Mouse (Mus musculus): ENCODE measurements at regions not wholly inside any gene's neighbourhood (a gene's known extent, or its start where the extent isn't known, plus 50 kb on each side); places are given as distances from the start of the nearest gene placed in this dataset.
"Not testable (repeated sequence)": the region's sequence is repeated elsewhere in the genome, so short reads cannot be mapped to it uniquely, and the experiment has no call there.

GRCm38 (mm10) chr13:25727504-25728095 is 457.3 kb upstream of the Nrsn1 start:
- no peak for DNase-seq (ENCODE audit: low spot score in 2 of 2)

- DNase-seq (ENCODE audit: low spot score in 2 of 2): no peak
Measured at GRCm38 (mm10) chr13:25722595-25723525, 452.6 kb upstream of the Nrsn1 start.

- DNase-seq (ENCODE audit: low spot score in 2 of 2): no peak
Measured at GRCm38 (mm10) chr13:25700965-25701364, 430.7 kb upstream of the Nrsn1 start.

GRCm38 (mm10) chr13:25695956-25696355 is 425.7 kb upstream of the Nrsn1 start:
- DNase-seq (ENCODE audit: low spot score in 2 of 2): no peak

- peak; percentile 31 to 49 for DNase-seq (ENCODE audit: low spot score in 2 of 2)
Measured at GRCm38 (mm10) chr13:25695017-25695604, 424.8 kb upstream of the Nrsn1 start.

GRCm38 (mm10) chr13:25678221-25678735 is 408.0 kb upstream of the Nrsn1 start:
- DNase-seq (ENCODE audit: low spot score in 2 of 2): peak; percentile 46 to 71

GRCm38 (mm10) chr13:25675208-25675607 is 404.9 kb upstream of the Nrsn1 start:
- no peak for DNase-seq (ENCODE audit: low spot score in 2 of 2)

DNA sequence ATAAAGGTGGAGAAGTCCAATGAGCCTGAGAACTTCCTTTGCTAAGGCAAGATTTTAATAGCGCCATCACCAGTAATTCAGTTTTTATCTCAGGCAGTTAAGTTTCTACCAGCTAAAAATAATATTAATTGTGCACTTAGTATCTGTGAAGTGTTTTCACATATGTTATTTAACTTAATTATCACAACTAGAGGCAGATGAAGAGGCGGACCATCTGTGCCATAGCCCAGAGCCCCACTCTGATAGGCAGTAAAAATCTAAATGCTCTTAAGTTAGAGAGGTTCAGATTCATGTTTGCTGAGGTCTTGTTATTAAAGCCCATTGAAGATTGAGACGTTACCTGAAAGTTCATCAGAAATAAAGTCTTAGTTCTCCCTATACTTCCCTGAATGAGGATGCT is 395.7 kb upstream of the Nrsn1 start:
- no peak for DNase-seq (ENCODE audit: low spot score in 2 of 2)

- no peak for DNase-seq (ENCODE audit: low spot score in 2 of 2)
Measured at GRCm38 (mm10) chr13:25664963-25665606, 394.8 kb upstream of the Nrsn1 start.

DNA sequence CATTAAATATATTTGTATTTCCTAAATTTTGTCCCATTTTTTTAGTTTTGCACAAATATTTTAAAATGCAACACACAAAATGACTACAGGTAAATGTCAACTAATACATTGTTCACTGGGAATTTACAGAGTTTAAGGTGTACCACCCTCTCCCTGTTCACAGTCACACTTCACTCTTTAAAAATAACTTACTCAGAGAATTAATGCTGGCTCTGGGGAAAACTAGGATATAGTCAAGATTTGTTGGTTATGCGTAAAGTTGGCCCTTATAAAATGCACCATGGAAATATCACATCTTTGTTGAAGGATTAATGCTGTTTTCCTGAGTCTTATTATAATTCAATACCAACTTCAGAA is 378.1 kb upstream of the Nrsn1 start:
- DNase-seq (ENCODE audit: low spot score in 2 of 2): no peak

DNA sequence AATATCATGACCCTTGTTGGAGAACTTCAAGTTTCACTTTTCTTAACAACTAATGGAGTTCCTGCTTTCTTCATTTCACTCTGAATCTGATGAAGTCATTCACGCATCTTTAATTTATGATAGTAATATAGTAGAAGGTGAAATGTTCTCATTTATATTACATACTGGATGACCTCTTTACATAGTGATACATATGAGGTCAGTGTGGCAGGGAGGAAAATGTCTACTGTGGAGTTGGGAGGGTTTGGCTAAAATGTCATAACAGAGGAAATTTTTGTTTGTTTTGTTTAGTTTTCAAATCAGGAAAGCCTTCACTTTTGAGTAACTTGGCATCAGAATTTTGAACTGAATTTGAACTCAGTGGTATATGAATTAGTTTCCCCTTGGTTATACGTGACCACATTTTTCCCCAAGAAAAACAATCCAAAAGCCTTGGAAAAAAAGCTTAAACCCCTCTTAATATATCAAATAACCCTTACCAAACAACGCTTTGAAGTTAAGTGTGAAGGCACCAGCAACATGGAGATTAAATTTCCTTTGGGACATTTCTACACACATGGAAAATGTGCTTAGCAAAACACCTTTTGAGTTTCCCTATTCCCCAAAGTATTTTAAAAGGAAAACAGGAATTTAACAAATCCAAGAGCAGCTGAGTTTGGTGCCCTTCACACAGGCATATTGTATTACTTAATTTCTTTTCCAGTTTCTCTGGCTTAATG is 377.6 kb upstream of the Nrsn1 start:
- DNase-seq (ENCODE audit: low spot score in 2 of 2): no peak

DNA sequence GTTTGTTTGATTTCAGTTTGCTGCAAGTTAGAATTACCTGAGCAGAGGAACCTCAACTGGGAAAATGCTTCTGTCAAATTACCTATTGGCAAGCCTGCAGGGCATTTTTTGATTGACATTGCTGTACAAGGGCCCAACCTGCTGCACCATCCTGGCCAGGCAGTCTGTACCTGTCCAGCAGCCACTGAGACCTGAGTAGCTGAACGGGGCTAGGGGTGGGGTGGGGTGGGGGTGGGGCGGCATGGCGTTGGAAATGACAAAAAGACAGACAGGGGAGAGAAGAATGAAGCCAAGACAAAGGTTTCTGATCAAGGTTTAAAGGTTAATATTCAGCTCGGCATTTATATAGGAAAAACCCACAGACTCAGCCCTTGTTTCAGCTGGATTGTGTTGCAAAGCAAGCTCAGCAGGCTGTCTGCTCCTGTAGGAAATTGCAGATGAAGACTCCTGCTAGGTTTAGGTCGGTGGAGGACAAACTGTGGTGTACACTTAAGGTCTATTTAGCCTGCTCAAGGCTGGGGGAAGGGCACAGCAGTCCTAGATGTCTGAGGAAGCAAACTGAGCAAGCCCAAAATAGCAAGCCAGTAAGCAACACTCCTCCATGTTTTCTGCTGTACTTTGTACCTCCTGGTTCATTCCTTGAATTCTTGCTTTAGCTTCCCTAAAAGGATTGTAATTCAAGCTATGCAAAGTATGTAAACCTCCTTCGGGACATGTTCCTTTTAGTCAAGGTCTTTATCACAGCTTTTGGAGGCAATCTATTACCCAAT is 369.4 kb upstream of the Nrsn1 start:
- DNase-seq (ENCODE audit: low spot score in 2 of 2): peak in 1 of 2 experiments; percentile 3

- no peak for DNase-seq (ENCODE audit: low spot score in 2 of 2)
Measured at GRCm38 (mm10) chr13:25629466-25629865, 359.2 kb upstream of the Nrsn1 start.

GRCm38 (mm10) chr13:25617578-25617977 is 347.3 kb upstream of the Nrsn1 start:
- DNase-seq (ENCODE audit: low spot score in 2 of 2): no peak

DNA sequence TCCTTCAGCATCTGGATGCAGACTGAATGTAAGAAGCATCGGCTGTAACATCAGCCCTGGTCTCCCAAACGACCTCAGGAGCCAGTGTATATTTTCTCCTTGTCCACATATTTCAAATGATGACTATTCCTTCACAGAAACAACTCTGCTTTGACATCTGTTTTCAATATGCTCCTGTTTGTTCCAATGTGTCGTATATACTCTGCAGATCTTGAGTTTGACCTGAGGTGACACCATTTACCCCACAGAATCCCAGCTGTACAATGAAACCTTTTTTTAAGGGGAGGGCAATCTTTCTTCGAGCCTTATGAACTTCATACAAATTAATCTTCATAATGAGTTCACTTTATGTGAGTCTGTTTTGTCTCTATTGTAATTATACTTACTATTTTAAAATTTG is 341.7 kb upstream of the Nrsn1 start:
- DNase-seq (ENCODE audit: low spot score in 2 of 2): no peak

GRCm38 (mm10) chr13:25609641-25610040 is 339.3 kb upstream of the Nrsn1 start:
- no peak for DNase-seq (ENCODE audit: low spot score in 2 of 2)

GRCm38 (mm10) chr13:25609241-25609640 is 338.9 kb upstream of the Nrsn1 start:
- DNase-seq (ENCODE audit: low spot score in 2 of 2): no peak

DNA sequence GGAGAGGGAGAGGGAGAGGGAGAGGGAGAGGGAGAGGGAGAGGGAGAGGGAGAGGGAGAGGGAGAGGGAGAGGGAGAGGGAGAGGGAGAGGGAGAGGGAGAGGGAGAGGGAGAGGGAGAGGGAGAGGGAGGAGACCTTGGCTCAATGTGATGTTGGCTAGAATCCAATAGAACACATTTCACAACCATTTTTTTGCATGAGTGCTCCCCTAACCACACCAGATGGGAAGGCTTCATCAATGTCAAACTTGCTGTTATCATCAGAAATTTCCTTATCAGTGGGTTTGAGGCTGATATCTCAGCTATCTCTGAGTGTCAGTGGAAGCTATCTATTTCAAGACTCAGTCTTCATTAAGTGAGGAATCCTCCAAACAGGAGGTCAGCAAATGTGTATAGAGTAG is 331.0 kb upstream of the Nrsn1 start:
- not testable (repeated sequence) for DNase-seq (ENCODE audit: low spot score in 2 of 2)

GRCm38 (mm10) chr13:25594629-25595028 is 324.3 kb upstream of the Nrsn1 start:
- DNase-seq (ENCODE audit: low spot score in 2 of 2): no peak

- no peak for DNase-seq (ENCODE audit: low spot score in 2 of 2)
Measured at GRCm38 (mm10) chr13:25570641-25571040, 300.3 kb upstream of the Nrsn1 start.

- DNase-seq (ENCODE audit: low spot score in 2 of 2): peak; percentile 4 to 64
Measured at GRCm38 (mm10) chr13:25562746-25563145, 292.4 kb upstream of the Nrsn1 start.
